Mouse (Mus musculus) neural tube, embryonic 11.5 days (tissue): Measurements from ENCODE around the gene Nvl. TPM values are rescaled to one million over a fixed set of nuclear protein-coding genes. Genes with fewer than 3 reads are reported as not detected.

Experiments used
- ATAC-seq: fragments of 200-750 bp; cut with Nextera tagmentation; 2 replicates; pipeline ENCODE4 v1.8.0; 2017; ENCODE audit warnings: moderate number of reproducible peaks, mild to moderate bottlenecking, moderate TSS enrichment, moderate library complexity; ENCODE audit not compliant: insufficient read depth, low FRiP score, low TSS enrichment
- DNase-seq: peaks from one replicate; pipeline ENCODE4 v3.0.0-alpha.2; 2015; ENCODE audit warnings: low spot score
- H3K27ac ChIP-seq: fragments of 300-500 bp; sonication (generic); 2 replicates; pipeline ENCODE4 v1.5.1; 2014; ENCODE audit warnings: low read depth, mild to moderate bottlenecking, low read length
- H3K27me3 ChIP-seq: fragments of 300-500 bp; sonication (generic); 2 replicates; pipeline ENCODE4 v1.6.1; 2014; ENCODE audit warnings: mild to moderate bottlenecking, low read length, mixed read lengths; ENCODE audit not compliant: control insufficient read depth, insufficient read depth
- H3K36me3 ChIP-seq: fragments of 300-500 bp; sonication (generic); 2 replicates; pipeline ENCODE4 v1.6.1; 2014; ENCODE audit warnings: mild to moderate bottlenecking, low read length, moderate library complexity, mixed read lengths; ENCODE audit not compliant: control insufficient read depth, insufficient read depth
- H3K4me1 ChIP-seq: fragments of 300-500 bp; sonication (generic); 2 replicates; pipeline ENCODE4 v1.6.1; 2014; ENCODE audit warnings: low read length, mixed read lengths; ENCODE audit not compliant: control insufficient read depth, insufficient read depth
- H3K4me2 ChIP-seq: fragments of 300-500 bp; sonication (generic); 2 replicates; pipeline ENCODE4 v1.6.1; 2014; ENCODE audit warnings: low read depth, mild to moderate bottlenecking, moderate library complexity
- H3K4me3 ChIP-seq: fragments of 300-500 bp; sonication (generic); 2 replicates; pipeline ENCODE4 v1.5.1; 2014; ENCODE audit warnings: low read depth, low read length
- H3K9ac ChIP-seq: fragments of 300-500 bp; sonication (generic); 2 replicates; pipeline ENCODE4 v1.6.1; 2014; ENCODE audit warnings: mild to moderate bottlenecking, low read length
- H3K9me3 ChIP-seq: fragments of 300-500 bp; sonication (generic); 2 replicates; pipeline ENCODE4 v1.6.1; 2016; ENCODE audit warnings: low read length; ENCODE audit not compliant: control insufficient read depth
- WGBS: fragments of 180-500 bp; shearing (Covaris S2); extraction: QIAGEN DNeasy Blood & Tissue Kit; methylation state at CpG from one replicate; pipeline ENCODE4 v1.1.7; 2014; 5-methylcytosine and 5-hydroxymethylcytosine counted together
- polyA plus RNA-seq: library from polyadenylated mRNA; unstranded; fragments of >200 nt; fragmentation: Nextera tagmentation; extraction: Ambion mirVana; gene quantifications from 2 replicates; pipeline ENCODE4 v1.2.1, GENCODE M21; 2014

Gene Nvl
- polyA plus RNA-seq, 1 experiment from 2014 or later, result 39.2 TPM

DNA sequence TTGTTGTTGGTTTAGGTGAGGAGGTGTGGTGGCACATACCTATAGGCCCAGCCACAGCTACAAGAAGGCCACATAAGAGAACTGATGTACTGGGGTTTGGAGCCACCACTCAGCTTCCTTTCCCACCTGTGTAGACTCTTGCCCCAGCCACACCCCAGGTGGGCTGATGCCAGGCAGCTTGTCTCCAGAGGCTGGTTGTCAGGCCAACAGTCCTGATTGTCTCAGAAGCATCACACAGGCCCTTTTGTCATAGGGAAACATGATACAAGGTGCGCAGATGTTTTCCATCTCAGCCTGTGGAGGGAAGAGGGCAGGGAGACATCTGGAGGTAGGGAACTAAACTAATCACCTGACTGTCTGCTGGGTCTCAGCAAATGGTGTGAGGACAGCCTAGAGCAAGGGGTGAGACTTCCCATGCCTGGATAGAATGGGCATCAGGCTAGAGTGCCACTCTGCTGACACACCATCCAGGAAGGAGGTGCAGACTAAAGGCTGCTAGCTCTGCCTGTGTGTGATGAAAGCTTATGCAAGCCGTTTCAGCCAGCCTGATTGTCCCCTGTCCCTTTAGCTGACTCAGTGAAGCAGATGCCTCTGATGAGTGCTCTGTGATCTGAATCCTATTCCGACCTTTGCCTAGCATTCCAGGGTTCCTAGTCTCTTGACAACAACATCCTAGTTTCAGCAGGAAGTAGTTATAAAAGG is 82.1 kb downstream of the Nvl start:
- Histone ChIP-seq H3K9ac (no peak overlapping the region), H3K27ac (no peak overlapping the region), H3K27me3 (no peaks in the 10 kb centered on the region), H3K36me3 (no peaks in the 10 kb centered on the region), H3K4me3 (no peak overlapping the region), H3K4me1 (no peaks in the 10 kb centered on the region), H3K4me2 (no peak overlapping the region), H3K9me3 (no peaks in the 10 kb centered on the region)
- ATAC-seq, result no peak
- DNase-seq, result no peak
- WGBS, result 64% methylated on average over 3 of the region's 3 CpGs

- no peak overlapping the region for H3K4me2 ChIP-seq
- H3K4me3 ChIP-seq, result no peak overlapping the region
- 83% methylated on average over 4 of the region's 4 CpGs for WGBS
- no peaks in the 10 kb centered on the region for H3K9me3 ChIP-seq
- ATAC-seq (no peak), DNase-seq (no peak)
- no peak overlapping the region for H3K27ac ChIP-seq
- H3K4me1 ChIP-seq, result no peaks in the 10 kb centered on the region
- no peak overlapping the region for H3K9ac ChIP-seq
- H3K27me3 ChIP-seq, result no peaks in the 10 kb centered on the region
- no peaks in the 10 kb centered on the region for H3K36me3 ChIP-seq
These were observed 91.1 kb downstream of the Nvl start for GRCm38 (mm10) chr1:181052898-181053297.

DNA sequence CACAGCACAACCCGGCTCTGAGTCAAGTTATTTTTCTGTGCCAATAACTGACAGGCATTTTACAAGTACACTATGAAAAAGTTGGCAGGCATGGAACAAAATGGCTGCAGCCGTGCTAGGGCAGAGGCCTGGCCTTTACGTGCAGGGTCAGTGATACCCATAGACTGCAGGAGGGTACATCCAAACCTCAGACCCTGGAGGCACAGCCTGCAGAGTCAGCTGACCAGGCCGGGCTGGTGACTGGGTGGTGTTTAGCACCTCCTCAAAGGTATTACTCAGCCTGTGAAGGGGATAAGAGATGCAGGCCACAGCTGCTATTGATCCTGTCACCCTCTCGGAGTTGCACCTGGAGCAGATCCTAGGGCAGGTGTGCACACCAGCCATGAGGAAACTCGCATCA is 93.1 kb downstream of the Nvl start, which contains the start of gene 9130409I23Rik:
Gene 9130409I23Rik, plus strand, starts transcription at position 301 of the 400 bp plus-strand sequence.
- no peaks in the 10 kb centered on the region for H3K27me3 ChIP-seq
- no peak within 1 kb of the TSS for H3K9ac ChIP-seq
- no peak within 1 kb of the TSS for H3K4me3 ChIP-seq
- 90% methylated on average over 6 of the region's 6 CpGs for WGBS
- no peaks in the 10 kb centered on the region for H3K36me3 ChIP-seq
- ATAC-seq (no peak), DNase-seq (no peak)
- no peak within 1 kb of the TSS for H3K4me2 ChIP-seq
- no peaks in the 10 kb centered on the region for H3K4me1 ChIP-seq
- no peak within 1 kb of the TSS for H3K27ac ChIP-seq
- H3K9me3 ChIP-seq, result no peaks in the 10 kb centered on the region

- no peak overlapping the region for H3K9ac ChIP-seq
- no peak overlapping the region for H3K4me2 ChIP-seq
- H3K4me3 ChIP-seq, result no peak overlapping the region
- H3K4me1 ChIP-seq, result no peaks in the 10 kb centered on the region
- H3K27me3 ChIP-seq, result no peaks in the 10 kb centered on the region
- no peak overlapping the region for H3K27ac ChIP-seq
- no peaks in the 10 kb centered on the region for H3K9me3 ChIP-seq
- no peaks in the 10 kb centered on the region for H3K36me3 ChIP-seq
- ATAC-seq, result no peak
- DNase-seq, result no peak
These were observed 94.6 kb downstream of the Nvl start for GRCm38 (mm10) chr1:181049328-181049842.

GRCm38 (mm10) chr1:181047520-181047919 is 96.5 kb downstream of the Nvl start:
- ATAC-seq, result no peak
- Histone ChIP-seq H3K9me3 (no peaks in the 10 kb centered on the region), H3K4me2 (no peak overlapping the region), H3K27ac (no peak overlapping the region), H3K36me3 (no peaks in the 10 kb centered on the region), H3K9ac (no peak overlapping the region), H3K4me1 (no peaks in the 10 kb centered on the region), H3K4me3 (no peak overlapping the region), H3K27me3 (no peaks in the 10 kb centered on the region)
- no peak for DNase-seq
- 51% methylated on average over 1 of the region's 1 CpGs for WGBS

DNA sequence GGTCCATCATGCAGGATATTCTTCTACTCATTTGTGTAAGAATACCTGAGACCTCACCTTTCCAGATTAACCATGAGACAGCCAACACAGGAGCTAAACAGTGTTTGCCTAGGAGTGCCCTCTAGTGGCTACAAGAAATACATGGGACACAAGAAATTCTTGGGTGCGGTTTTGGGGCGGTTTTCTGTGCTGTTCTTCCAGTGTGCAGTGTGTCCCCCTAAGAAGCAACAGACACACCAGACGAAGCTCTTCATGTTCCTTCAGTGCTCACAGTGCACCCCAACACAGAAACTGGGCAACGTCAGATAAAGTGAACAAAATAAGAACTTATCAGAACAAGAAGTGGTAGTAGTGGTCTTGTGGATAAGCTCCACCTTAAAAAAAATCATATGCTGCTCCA is 104.4 kb downstream of the Nvl start:
- no peak overlapping the region for H3K4me3 ChIP-seq
- ATAC-seq (no peak), DNase-seq (peak; percentile 24)
- H3K9me3 ChIP-seq, result no peaks in the 10 kb centered on the region
- no peaks in the 10 kb centered on the region for H3K27me3 ChIP-seq
- H3K27ac ChIP-seq, result no peak overlapping the region
- no peaks in the 10 kb centered on the region for H3K4me1 ChIP-seq
- 10% methylated on average over 4 of the region's 4 CpGs for WGBS
- no peak overlapping the region for H3K4me2 ChIP-seq
- no peak overlapping the region for H3K9ac ChIP-seq
- H3K36me3 ChIP-seq, result no peaks in the 10 kb centered on the region

- Histone ChIP-seq H3K9ac (no peak overlapping the region), H3K27ac (no peak overlapping the region), H3K27me3 (no peaks in the 10 kb centered on the region), H3K4me1 (no peaks in the 10 kb centered on the region), H3K36me3 (no peaks in the 10 kb centered on the region), H3K4me2 (no peak overlapping the region), H3K9me3 (no peaks in the 10 kb centered on the region), H3K4me3 (no peak overlapping the region)
- 84% methylated on average over 4 of the region's 4 CpGs for WGBS
- no peak for DNase-seq
- ATAC-seq, result no peak
These were observed 106.4 kb downstream of the Nvl start for GRCm38 (mm10) chr1:181037623-181038022.

Other genes starting within 250 kb of the Nvl start
- 94.7 and 113 TPM in 2 replicates for gene Pycr2, start 239.9 kb downstream of the Nvl start, polyA plus RNA-seq
- 0.39 and 0.41 TPM in 2 replicates for gene Lefty1, start 209.2 kb downstream of the Nvl start, polyA plus RNA-seq
- 2.6 and 3.1 TPM in 2 replicates for gene Tmem63a, start 201.9 kb downstream of the Nvl start, polyA plus RNA-seq
- gene Ephx1, start 123.3 kb downstream of the Nvl start, polyA plus RNA-seq, result 1.6 and 2.7 TPM in 2 replicates
- gene 9130409I23Rik, start 93.0 kb downstream of the Nvl start, polyA plus RNA-seq, result not detected in 2 replicates
- gene Cnih4, start 489 bp upstream of the Nvl start, polyA plus RNA-seq, result 94.2 and 106 TPM in 2 replicates
- gene Wdr26, start 67.8 kb upstream of the Nvl start, polyA plus RNA-seq, result 37.8 and 38.0 TPM in 2 replicates
- 2.1 TPM in 2 replicates for gene Cnih3, start 208.4 kb upstream of the Nvl start, polyA plus RNA-seq